Mouse (Mus musculus) embryonic fibroblast, embryonic 13.5 days (primary cell): ENCODE results near the gene Stard13.

Experiments used
- CTCF ChIP-seq: IDR thresholded peaks from 2 replicates; pipeline ENCODE4 v1.5.1; 2011; ENCODE audit warnings: mild to moderate bottlenecking, control low read depth, low read length, moderate library complexity, borderline replicate concordance; ENCODE audit not compliant: insufficient read depth
- POLR2A ChIP-seq: IDR thresholded peaks from 2 replicates; pipeline ENCODE4 v1.6.1; 2011; ENCODE audit warnings: low read depth, mild to moderate bottlenecking, control low read depth, low read length, moderate library complexity

GRCm38 (mm10) chr5:151125985-151126607, 107.5 kb downstream of the Stard13 start:
- TF ChIP-seq CTCF (no peak), POLR2A (no peak)
